Mouse (Mus musculus): ENCODE data around the gene Pon2. TPM values are rescaled to one million over a fixed set of nuclear protein-coding genes. Genes with fewer than 3 reads are reported as not detected.

Gene Pon2
- total RNA-seq, 1 experiment: 12.7 TPM

GRCm38 (mm10) chr6:5315053-5315759, 17.0 kb upstream of the Pon2 start:
- no peak for DNase-seq (ENCODE audit: low read depth, low spot score)
- Histone ChIP-seq H3K36me3 (ENCODE audit: control insufficient read depth, insufficient read depth, low read length, poor library complexity, severe bottlenecking) (no peaks in the 10 kb centered on the region), H3K4me1 (ENCODE audit: control insufficient read depth in 2 of 2, insufficient read depth in 2 of 2, low read length in 2 of 2, poor library complexity in 1 of 2) (no peaks in the 10 kb centered on the region), H3K4me3 (ENCODE audit: insufficient read depth in 1 of 2, low read depth in 1 of 2, low read length in 2 of 2, poor library complexity in 1 of 2, severe bottlenecking in 1 of 2) (no peak overlapping the region), H3K27ac (ENCODE audit: insufficient read depth, low read depth, low read length, poor library complexity, severe bottlenecking) (no peak overlapping the region), H3K9ac (ENCODE audit: insufficient read depth, low read depth, low read length, poor library complexity, severe bottlenecking) (no peak overlapping the region), H3K9me3 (ENCODE audit: control insufficient read depth, insufficient read depth, low read depth, low read length) (peaks cover 4% of the 10 kb centered on the region; the same call in 1 of the 2 replicates)
- in situ Hi-C loops (cut with MboI; ENCODE audit: low sequenced_read_pairs in 2 of 2, unreplicated experiment in 2 of 2): no loop called here
- TF ChIP-seq MAFK (IDR thresholded peaks at IDR 0.05; ENCODE audit: insufficient read depth, low read depth, low read length) (no peak), HCFC1 (IDR thresholded peaks at IDR 0.05; ENCODE audit: borderline replicate concordance, insufficient read depth, low read length) (no peak), CHD2 (IDR thresholded peaks at IDR 0.05; ENCODE audit: low read depth, low read length) (no peak)

- no peak overlapping the region for H3K27ac ChIP-seq (ENCODE audit: insufficient read depth, low read depth, low read length, poor library complexity, severe bottlenecking)
- DNase-seq (ENCODE audit: low read depth, low spot score): no peak
- H3K4me3 ChIP-seq (ENCODE audit: insufficient read depth in 1 of 2, low read depth in 1 of 2, low read length in 2 of 2, poor library complexity in 1 of 2, severe bottlenecking in 1 of 2): no peak overlapping the region
- H3K9ac ChIP-seq (ENCODE audit: insufficient read depth, low read depth, low read length, poor library complexity, severe bottlenecking): no peak overlapping the region
- H3K36me3 ChIP-seq (ENCODE audit: control insufficient read depth, insufficient read depth, low read length, poor library complexity, severe bottlenecking): no peaks in the 10 kb centered on the region
- in situ Hi-C loops (cut with MboI; ENCODE audit: low sequenced_read_pairs in 2 of 2, unreplicated experiment in 2 of 2): no loop called here
- H3K4me1 ChIP-seq (ENCODE audit: control insufficient read depth in 2 of 2, insufficient read depth in 2 of 2, low read length in 2 of 2, poor library complexity in 1 of 2): no peaks in the 10 kb centered on the region
- H3K9me3 ChIP-seq (ENCODE audit: control insufficient read depth, insufficient read depth, low read depth, low read length): peaks cover 4% of the 10 kb centered on the region; the same call in 1 of the 2 replicates
- TF ChIP-seq HCFC1 (IDR thresholded peaks at IDR 0.05; ENCODE audit: borderline replicate concordance, insufficient read depth, low read length): no peak
- TF ChIP-seq MAFK (IDR thresholded peaks at IDR 0.05; ENCODE audit: insufficient read depth, low read depth, low read length): no peak
- TF ChIP-seq CHD2 (IDR thresholded peaks at IDR 0.05; ENCODE audit: low read depth, low read length): no peak
- TF ChIP-seq ZC3H11A (IDR thresholded peaks at IDR 0.05; ENCODE audit: borderline replicate concordance, low read depth, low read length): no peak
- TF ChIP-seq ZNF384 (IDR thresholded peaks at IDR 0.05; ENCODE audit: low read depth, low read length): no peak
These were observed 15.8 kb upstream of the Pon2 start for GRCm38 (mm10) chr6:5313951-5314590.

DNA sequence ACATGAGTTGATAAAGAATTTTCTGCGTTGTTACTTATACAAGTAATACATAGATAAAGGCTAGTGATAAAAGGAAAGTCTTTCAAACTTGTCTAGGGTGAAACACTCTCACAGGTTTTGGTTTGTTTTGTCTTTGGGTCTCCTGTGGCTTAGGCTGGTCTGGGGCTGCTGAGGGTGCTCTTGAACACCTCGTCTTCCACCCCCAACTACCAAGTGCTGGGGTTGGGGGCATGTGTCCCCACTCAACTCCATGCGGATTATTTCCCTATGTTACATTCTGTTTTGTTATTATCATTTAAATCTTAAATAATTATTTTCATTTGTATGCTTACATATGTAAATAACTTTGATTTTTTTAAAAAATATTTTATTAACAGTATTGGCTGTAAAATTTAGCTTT, 12.2 kb upstream of the Pon2 start:
- Histone ChIP-seq H3K27ac (ENCODE audit: insufficient read depth, low read depth, low read length, poor library complexity, severe bottlenecking) (no peak overlapping the region), H3K36me3 (ENCODE audit: control insufficient read depth, insufficient read depth, low read length, poor library complexity, severe bottlenecking) (no peaks in the 10 kb centered on the region), H3K4me3 (ENCODE audit: insufficient read depth in 1 of 2, low read depth in 1 of 2, low read length in 2 of 2, poor library complexity in 1 of 2, severe bottlenecking in 1 of 2) (no peak overlapping the region), H3K9me3 (ENCODE audit: control insufficient read depth, insufficient read depth, low read depth, low read length) (peaks cover 4% of the 10 kb centered on the region; the same call in 1 of the 2 replicates), H3K9ac (ENCODE audit: insufficient read depth, low read depth, low read length, poor library complexity, severe bottlenecking) (no peak overlapping the region), H3K4me1 (ENCODE audit: control insufficient read depth in 2 of 2, insufficient read depth in 2 of 2, low read length in 2 of 2, poor library complexity in 1 of 2) (peaks cover 0 to 2% of the 10 kb centered on the region in 2 experiments; a peak in 1 of 4 replicates)
- in situ Hi-C loops (cut with MboI; ENCODE audit: low sequenced_read_pairs in 2 of 2, unreplicated experiment in 2 of 2): no loop called here
- no peak for DNase-seq (ENCODE audit: low read depth, low spot score)
- TF ChIP-seq MAFK (IDR thresholded peaks at IDR 0.05; ENCODE audit: insufficient read depth, low read depth, low read length) (no peak), HCFC1 (IDR thresholded peaks at IDR 0.05; ENCODE audit: borderline replicate concordance, insufficient read depth, low read length) (no peak), ZNF384 (IDR thresholded peaks at IDR 0.05; ENCODE audit: low read depth, low read length) (no peak), CHD2 (IDR thresholded peaks at IDR 0.05; ENCODE audit: low read depth, low read length) (no peak), ZC3H11A (IDR thresholded peaks at IDR 0.05; ENCODE audit: borderline replicate concordance, low read depth, low read length) (no peak)

DNA sequence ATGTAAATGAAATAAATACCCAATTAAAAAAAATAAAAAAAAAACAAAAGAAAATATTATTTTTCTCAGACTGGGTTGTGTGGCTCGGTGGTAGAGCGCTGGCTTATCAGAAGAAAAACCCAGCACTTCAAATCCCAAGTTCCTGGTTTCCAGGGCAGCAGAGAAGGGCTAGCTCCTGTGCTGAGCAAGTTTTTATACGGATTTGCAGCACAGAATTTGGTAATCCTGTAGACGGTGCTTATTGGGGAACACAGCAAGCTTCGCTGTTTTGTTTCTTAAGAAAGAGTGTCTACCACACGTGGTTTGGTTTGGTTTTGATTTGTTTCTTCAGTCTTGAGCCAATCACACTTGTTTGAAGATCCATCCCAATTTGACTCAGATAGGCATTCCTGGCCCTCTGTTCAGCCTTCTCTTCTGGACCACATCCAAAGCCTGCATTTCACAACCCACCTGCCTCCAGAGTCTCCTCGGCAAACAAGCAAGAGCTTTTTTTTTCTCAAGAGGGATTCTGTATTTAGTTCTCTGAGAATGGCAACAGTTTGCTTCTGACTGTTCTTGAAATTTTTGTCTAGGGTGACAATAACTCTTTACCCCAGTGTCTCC, 11.4 kb upstream of the Pon2 start:
- H3K9me3 ChIP-seq (ENCODE audit: control insufficient read depth, insufficient read depth, low read depth, low read length): peaks cover 4% of the 10 kb centered on the region; the same call in 1 of the 2 replicates

More for the DNA sequence above, 11.4 kb upstream of the Pon2 start:
- Histone ChIP-seq H3K4me3 (ENCODE audit: insufficient read depth in 1 of 2, low read depth in 1 of 2, low read length in 2 of 2, poor library complexity in 1 of 2, severe bottlenecking in 1 of 2) (no peak overlapping the region), H3K9ac (ENCODE audit: insufficient read depth, low read depth, low read length, poor library complexity, severe bottlenecking) (no peak overlapping the region), H3K27ac (ENCODE audit: insufficient read depth, low read depth, low read length, poor library complexity, severe bottlenecking) (no peak overlapping the region), H3K36me3 (ENCODE audit: control insufficient read depth, insufficient read depth, low read length, poor library complexity, severe bottlenecking) (no peaks in the 10 kb centered on the region), H3K4me1 (ENCODE audit: control insufficient read depth in 2 of 2, insufficient read depth in 2 of 2, low read length in 2 of 2, poor library complexity in 1 of 2) (peaks cover 0 to 2% of the 10 kb centered on the region in 2 experiments; a peak in 1 of 4 replicates)
- TF ChIP-seq CHD2 (IDR thresholded peaks at IDR 0.05; ENCODE audit: low read depth, low read length) (no peak), ZC3H11A (IDR thresholded peaks at IDR 0.05; ENCODE audit: borderline replicate concordance, low read depth, low read length) (no peak), HCFC1 (IDR thresholded peaks at IDR 0.05; ENCODE audit: borderline replicate concordance, insufficient read depth, low read length) (no peak), MAFK (IDR thresholded peaks at IDR 0.05; ENCODE audit: insufficient read depth, low read depth, low read length) (no peak), ZNF384 (IDR thresholded peaks at IDR 0.05; ENCODE audit: low read depth, low read length) (no peak)
- in situ Hi-C loops (cut with MboI; ENCODE audit: low sequenced_read_pairs in 2 of 2, unreplicated experiment in 2 of 2): no loop called here
- DNase-seq (ENCODE audit: low read depth, low spot score): no peak

All from ES-E14 (cell line).